Mouse (Mus musculus): ENCODE data around the gene Ttc25.
"Not testable (repeated sequence)": the region's sequence is repeated elsewhere in the genome, so short reads cannot be mapped to it uniquely, and the experiment has no call there.

- not testable (repeated sequence) for TF ChIP-seq CTCF (IDR thresholded peaks at IDR 0.05; ENCODE audit: low read depth, low read length); POLR2A (IDR thresholded peaks at IDR 0.05; ENCODE audit: extremely low read depth, insufficient read depth, low read length)
Observed at GRCm38 (mm10) chr11:100582413-100582812, 37.0 kb downstream of the Ttc25 start.
